9 mouse cellular contexts compared by ENCODE assay signal in the genomic region with DNA sequence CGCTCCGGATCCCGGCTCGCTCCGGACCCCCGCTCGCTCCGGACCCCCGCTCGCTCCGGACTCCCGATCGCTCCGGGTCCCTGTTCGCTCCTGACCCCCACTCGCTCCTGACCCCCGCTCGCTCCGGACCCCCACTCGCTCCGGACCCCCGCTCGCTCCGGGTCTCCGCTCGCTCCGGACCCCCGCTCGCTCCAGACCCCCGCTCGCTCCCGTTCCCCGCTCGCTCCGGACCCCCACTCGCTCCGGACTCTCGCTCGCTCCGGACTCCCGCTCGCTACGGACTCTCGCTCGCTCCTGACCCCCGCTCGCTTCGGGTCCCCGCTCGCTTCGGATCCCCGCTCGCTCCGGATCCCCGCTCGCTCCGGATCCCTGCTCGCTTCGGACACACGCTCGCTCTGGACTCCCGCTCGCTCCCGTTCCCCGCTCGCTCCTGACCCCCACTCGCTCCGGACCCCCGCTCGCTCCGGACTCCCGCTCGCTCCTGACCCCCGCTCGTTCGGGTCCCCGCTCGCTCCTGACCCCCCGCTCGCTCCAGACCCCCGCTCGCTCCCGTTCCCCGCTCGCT. TPM values are rescaled to one million over a fixed set of nuclear protein-coding genes. Genes with fewer than 3 reads are reported as not detected.
A peak's percentile ranks its signal among the peaks of the same experiment; 100 is the strongest.
DNase-seq lines count a peak whose midpoint lies in the region; ATAC-seq and TF ChIP-seq lines count a peak whose summit lies in the region.
"Not testable (repeated sequence)": the region's sequence is repeated elsewhere in the genome, so short reads cannot be mapped to it uniquely, and the experiment has no call there.
"Had no signal": no experiment of that assay in that cellular context is flagged by ENCODE, and none has a peak within 500 bp of the region (broad histone marks: within the 10 kb centered on the region; RNA-seq: fewer than 3 reads in every experiment).

No protein-coding gene starts in this region.

- H3K4me2 ChIP-seq in heart, embryonic 11.5 days, result peak overlapping the region; percentile 81
- H3K4me2 ChIP-seq in hindbrain, embryonic 16.5 days (ENCODE audit: low read length), result peak overlapping the region; percentile 98
- 0 out of 2 replicates have a peak overlapping the region, but pooled peaks have one; percentile 6 for H3K4me2 ChIP-seq in liver, embryonic 14.5 days (ENCODE audit: low read depth)
- H3K4me2 ChIP-seq in midbrain, embryonic 14.5 days (ENCODE audit: low read length), result peak overlapping the region; percentile 96

- TF ChIP-seq EP300 in liver, embryonic 14.5 days (IDR thresholded peaks at IDR 0.05; ENCODE audit: low read depth), result not testable (repeated sequence)

- not testable (repeated sequence) for H3K27ac ChIP-seq in forebrain, embryonic 10.5 days; heart, embryonic 11.5 days (ENCODE audit: low read depth, low read length); hindbrain, embryonic 16.5 days (ENCODE audit: low read depth, low read length); liver, embryonic 14.5 days; midbrain, embryonic 14.5 days (replicated peaks; ENCODE audit: low read depth, low read length); small intestine, adult 2 months (ENCODE audit: insufficient read depth, low read depth, low read length)

- TF ChIP-seq CTCF in brain, embryonic 14.5 days (IDR thresholded peaks at IDR 0.05; ENCODE audit: borderline replicate concordance, extremely low read depth, insufficient read depth, insufficient read length); liver, embryonic 14.5 days (IDR thresholded peaks at IDR 0.05; ENCODE audit: low read depth); small intestine, adult 2 months (IDR thresholded peaks at IDR 0.05; ENCODE audit: extremely low read depth, insufficient read length, insufficient replicate concordance, low read depth, low read length): not testable (repeated sequence)

- H3K4me1 ChIP-seq in forebrain, embryonic 10.5 days, result peaks cover 22% of the 10 kb centered on the region
- H3K4me1 ChIP-seq in heart, embryonic 11.5 days (ENCODE audit: control insufficient read depth, insufficient read depth, low read length); hindbrain, embryonic 16.5 days (ENCODE audit: control insufficient read depth, insufficient read depth, low read depth, low read length); liver, embryonic 14.5 days (replicated peaks; ENCODE audit: control insufficient read depth in 2 of 2, insufficient read depth in 2 of 2, low read length in 1 of 2); midbrain, embryonic 14.5 days (ENCODE audit: control insufficient read depth, insufficient read depth, low read length); small intestine, adult 2 months (ENCODE audit: control insufficient read depth, insufficient read depth, insufficient read length, low read length): not testable (repeated sequence)

- 1% methylated on average over 79 of the region's 85 CpGs for WGBS in forebrain, embryonic 10.5 days
- whole genome bisulfite sequencing in heart, embryonic 11.5 days (ENCODE audit: insufficient replicate concordance), result 6% methylated on average over 79 of the region's 85 CpGs
- WGBS in hindbrain, embryonic 16.5 days, result under 1% methylated on average over 74 of the region's 85 CpGs
- 2% methylated on average over 80 of the region's 85 CpGs for WGBS in liver, embryonic 14.5 days (ENCODE audit: insufficient replicate concordance)
- 1% methylated on average over 84 of the region's 85 CpGs for WGBS in midbrain, embryonic 14.5 days
- WGBS in small intestine, adult 2 months, result 6% methylated on average over 77 of the region's 85 CpGs

- not testable (repeated sequence) for H3K9me3 ChIP-seq in forebrain, embryonic 10.5 days; heart, embryonic 11.5 days (replicated peaks; ENCODE audit: control insufficient read depth, low read length); hindbrain, embryonic 16.5 days (ENCODE audit: control insufficient read depth, low read length); liver, embryonic 14.5 days (ENCODE audit: control insufficient read depth, low read length); midbrain, embryonic 14.5 days (ENCODE audit: control insufficient read depth, low read length)

- not testable (repeated sequence) for ATAC-seq in heart, embryonic 11.5 days (replicated peaks; ENCODE audit: insufficient number of reproducible peaks, low FRiP score, low TSS enrichment); hindbrain, embryonic 16.5 days; liver, embryonic 14.5 days (ENCODE audit: insufficient read depth); midbrain, embryonic 14.5 days (ENCODE audit: low FRiP score, low TSS enrichment)

- peak; percentile 48 for DNase-seq in brain, embryonic 14.5 days (ENCODE audit: low read depth)
- not testable (repeated sequence) for DNase-seq in forebrain, embryonic 10.5 days (ENCODE audit: extremely low spot score, low spot score); liver, embryonic 14.5 days (ENCODE audit: low read depth in 3 of 3, low spot score in 3 of 3)
- DNase-seq in kidney, postnatal 4 days, result peak; percentile 48 to 54
- DNase-seq in midbrain, embryonic 14.5 days, result peak; percentile 42

- TF ChIP-seq POLR2A in brain, embryonic 14.5 days (IDR thresholded peaks at IDR 0.05; ENCODE audit: borderline replicate concordance, extremely low read depth, insufficient read depth, insufficient read length, poor library complexity, severe bottlenecking); small intestine, adult 2 months (IDR thresholded peaks at IDR 0.05; ENCODE audit: low read depth, low read length): not testable (repeated sequence)

- peak overlapping the region; percentile 60 for H3K4me3 ChIP-seq in forebrain, embryonic 10.5 days
- peak overlapping the region; percentile 53 for H3K4me3 ChIP-seq in heart, embryonic 11.5 days (ENCODE audit: low read depth, low read length)
- H3K4me3 ChIP-seq in hindbrain, embryonic 16.5 days (ENCODE audit: low read length), result peak overlapping the region; percentile 55
- peak overlapping the region in 1 of 2 experiments; percentile 6; a peak in 1 of 4 replicates for H3K4me3 ChIP-seq in liver, embryonic 14.5 days (ENCODE audit: insufficient read depth in 1 of 2, low read depth in 2 of 2, low read length in 2 of 2)
- peak overlapping the region; percentile 45 for H3K4me3 ChIP-seq in midbrain, embryonic 14.5 days (replicated peaks; ENCODE audit: low read depth, low read length)
- 0 out of 2 replicates have a peak overlapping the region, but pooled peaks have one; percentile 25 for H3K4me3 ChIP-seq in small intestine, adult 2 months (ENCODE audit: low read depth, low read length)

- H3K27me3 ChIP-seq in forebrain, embryonic 10.5 days (ENCODE audit: poor library complexity, severe bottlenecking), result peaks cover 96% of the 10 kb centered on the region
- H3K27me3 ChIP-seq in heart, embryonic 11.5 days (ENCODE audit: control insufficient read depth, insufficient read depth, low read length), result peaks cover 20% of the 10 kb centered on the region
- H3K27me3 ChIP-seq in hindbrain, embryonic 16.5 days (replicated peaks; ENCODE audit: control insufficient read depth, insufficient read depth, low read length), result peaks cover 31% of the 10 kb centered on the region
- H3K27me3 ChIP-seq in liver, embryonic 14.5 days (ENCODE audit: control insufficient read depth, insufficient read depth, low read length), result peaks cover 64% of the 10 kb centered on the region
- peaks cover 49% of the 10 kb centered on the region for H3K27me3 ChIP-seq in midbrain, embryonic 14.5 days (ENCODE audit: control insufficient read depth, insufficient read depth, low read length)
- peaks cover 44% of the 10 kb centered on the region for H3K27me3 ChIP-seq in small intestine, adult 2 months (ENCODE audit: control insufficient read depth, insufficient read depth, low read length)

- H3K36me3 ChIP-seq in forebrain, embryonic 10.5 days (replicated peaks); heart, embryonic 11.5 days (ENCODE audit: control insufficient read depth, insufficient read depth, low read length); hindbrain, embryonic 16.5 days (ENCODE audit: control insufficient read depth, insufficient read depth, low read length); liver, embryonic 14.5 days (replicated peaks; ENCODE audit: control insufficient read depth, insufficient read depth, low read depth); midbrain, embryonic 14.5 days (ENCODE audit: control insufficient read depth, insufficient read depth, low read length); small intestine, adult 2 months (ENCODE audit: control insufficient read depth, insufficient read depth, low read length): not testable (repeated sequence)

- not testable (repeated sequence) for H3K9ac ChIP-seq in heart, embryonic 11.5 days (ENCODE audit: low read depth, low read length); liver, embryonic 14.5 days (replicated peaks)
- peak overlapping the region; percentile 54; the same call in 1 of the 2 replicates for H3K9ac ChIP-seq in hindbrain, embryonic 16.5 days (ENCODE audit: low read depth, low read length)
- H3K9ac ChIP-seq in midbrain, embryonic 14.5 days (replicated peaks; ENCODE audit: low read length), result peak overlapping the region; percentile 42

RNA-seq across cellular contexts. Expression of a gene that starts 20.1 kb away (rescaled TPM):
- 1.1 and 1.5 TPM in 2 replicates for polyA plus RNA-seq in brain, embryonic 14.5 days (2012; rRNA removed)
- 0.23 and 0.31 TPM in 2 replicates for polyA plus RNA-seq in forebrain, embryonic 10.5 days (2016; fragmentation: Nextera tagmentation; extraction: Ambion mirVana)
- 174 and 220 TPM in 2 replicates for polyA plus RNA-seq in heart, embryonic 11.5 days (2014; fragmentation: Nextera tagmentation; extraction: Ambion mirVana)
- 1.4 and 3.3 TPM in 2 replicates for polyA plus RNA-seq in hindbrain, embryonic 16.5 days (2015; fragmentation: Nextera tagmentation; extraction: Ambion mirVana)
- polyA plus RNA-seq in liver, embryonic 14.5 days (2012; rRNA removed), result 0.21 and 0.45 TPM in 2 replicates
- 0.57 and 0.95 TPM in 2 replicates for polyA plus RNA-seq in liver, embryonic 14.5 days (2014; fragmentation: Nextera tagmentation; extraction: Ambion mirVana)
- polyA plus RNA-seq in midbrain, embryonic 14.5 days (2014; fragmentation: Nextera tagmentation; extraction: Ambion mirVana), result 0.32 and 0.84 TPM in 2 replicates
- polyA plus RNA-seq in small intestine, adult 2 months (2012; rRNA removed), result 1.0 and 1.7 TPM in 2 replicates
- polyA plus RNA-seq: erythroblast, embryonic 14.5 days had no signal

RNA-seq across cellular contexts. Expression of a gene that starts 20.7 kb away (rescaled TPM):
- 0.57 and 1.0 TPM in 2 replicates for polyA plus RNA-seq in brain, embryonic 14.5 days (2012; rRNA removed)
- 0.31 and 0.38 TPM in 2 replicates for polyA plus RNA-seq in forebrain, embryonic 10.5 days (2016; fragmentation: Nextera tagmentation; extraction: Ambion mirVana)
- 0.68 and 1.4 TPM in 2 replicates for polyA plus RNA-seq in heart, embryonic 11.5 days (2014; fragmentation: Nextera tagmentation; extraction: Ambion mirVana)
- 1.3 and 1.9 TPM in 2 replicates for polyA plus RNA-seq in hindbrain, embryonic 16.5 days (2015; fragmentation: Nextera tagmentation; extraction: Ambion mirVana)
- polyA plus RNA-seq in liver, embryonic 14.5 days (2012; rRNA removed), result 0.31 and 0.54 TPM in 2 replicates
- 0.81 and 0.84 TPM in 2 replicates for polyA plus RNA-seq in liver, embryonic 14.5 days (2014; fragmentation: Nextera tagmentation; extraction: Ambion mirVana)
- 0.98 and 2.6 TPM in 2 replicates for polyA plus RNA-seq in midbrain, embryonic 14.5 days (2014; fragmentation: Nextera tagmentation; extraction: Ambion mirVana)
- 0.34 and 0.95 TPM in 2 replicates for polyA plus RNA-seq in small intestine, adult 2 months (2012; rRNA removed)

RNA-seq across cellular contexts. Expression of a gene that starts 22.3 kb away (rescaled TPM):
- 59.1 and 92.3 TPM in 2 replicates for polyA plus RNA-seq in brain, embryonic 14.5 days (2012; rRNA removed)
- polyA plus RNA-seq in forebrain, embryonic 10.5 days (2016; fragmentation: Nextera tagmentation; extraction: Ambion mirVana), result 49.8 and 52.1 TPM in 2 replicates
- 16.7 and 22.9 TPM in 2 replicates for polyA plus RNA-seq in heart, embryonic 11.5 days (2014; fragmentation: Nextera tagmentation; extraction: Ambion mirVana)
- polyA plus RNA-seq in hindbrain, embryonic 16.5 days (2015; fragmentation: Nextera tagmentation; extraction: Ambion mirVana), result 30.3 and 31.1 TPM in 2 replicates
- 26.1 and 27.2 TPM in 2 replicates for polyA plus RNA-seq in liver, embryonic 14.5 days (2012; rRNA removed)
- 11.9 and 13.8 TPM in 2 replicates for polyA plus RNA-seq in liver, embryonic 14.5 days (2014; fragmentation: Nextera tagmentation; extraction: Ambion mirVana)
- polyA plus RNA-seq in midbrain, embryonic 14.5 days (2014; fragmentation: Nextera tagmentation; extraction: Ambion mirVana), result 24.8 and 28.0 TPM in 2 replicates
- polyA plus RNA-seq in small intestine, adult 2 months (2012; rRNA removed), result 20.7 and 27.1 TPM in 2 replicates

RNA-seq across cellular contexts. Expression of a gene that starts 38.5 kb away (rescaled TPM):
- polyA plus RNA-seq in brain, embryonic 14.5 days (2012; rRNA removed), result 0.03 TPM in 1 of 2 replicates, not detected in the other
- polyA plus RNA-seq in forebrain, embryonic 10.5 days (2016; fragmentation: Nextera tagmentation; extraction: Ambion mirVana), result 0.18 and 0.22 TPM in 2 replicates
- 0.10 TPM in 1 of 2 replicates, not detected in the other for polyA plus RNA-seq in heart, embryonic 11.5 days (2014; fragmentation: Nextera tagmentation; extraction: Ambion mirVana)
- 0.51 and 0.99 TPM in 2 replicates for polyA plus RNA-seq in hindbrain, embryonic 16.5 days (2015; fragmentation: Nextera tagmentation; extraction: Ambion mirVana)
- 0.07 and 0.09 TPM in 2 replicates for polyA plus RNA-seq in liver, embryonic 14.5 days (2012; rRNA removed)
- polyA plus RNA-seq in liver, embryonic 14.5 days (2014; fragmentation: Nextera tagmentation; extraction: Ambion mirVana), result 0.04 and 0.18 TPM in 2 replicates
- polyA plus RNA-seq in midbrain, embryonic 14.5 days (2014; fragmentation: Nextera tagmentation; extraction: Ambion mirVana), result 0.30 and 0.38 TPM in 2 replicates
- polyA plus RNA-seq in small intestine, adult 2 months (2012; rRNA removed), result 0.13 TPM in 1 of 2 replicates, not detected in the other

RNA-seq across cellular contexts. Expression of a gene that starts 40.1 kb away (rescaled TPM):
- 9.5 and 9.7 TPM in 2 replicates for polyA plus RNA-seq in brain, embryonic 14.5 days (2012; rRNA removed)
- 15.3 and 18.0 TPM in 2 replicates for polyA plus RNA-seq in forebrain, embryonic 10.5 days (2016; fragmentation: Nextera tagmentation; extraction: Ambion mirVana)
- polyA plus RNA-seq in heart, embryonic 11.5 days (2014; fragmentation: Nextera tagmentation; extraction: Ambion mirVana), result 15.3 and 16.4 TPM in 2 replicates
- polyA plus RNA-seq in hindbrain, embryonic 16.5 days (2015; fragmentation: Nextera tagmentation; extraction: Ambion mirVana), result 11.9 and 12.9 TPM in 2 replicates
- polyA plus RNA-seq in liver, embryonic 14.5 days (2012; rRNA removed), result 2.8 and 3.5 TPM in 2 replicates
- polyA plus RNA-seq in liver, embryonic 14.5 days (2014; fragmentation: Nextera tagmentation; extraction: Ambion mirVana), result 5.8 and 6.8 TPM in 2 replicates
- 11.4 and 17.2 TPM in 2 replicates for polyA plus RNA-seq in midbrain, embryonic 14.5 days (2014; fragmentation: Nextera tagmentation; extraction: Ambion mirVana)
- 6.8 and 10.2 TPM in 2 replicates for polyA plus RNA-seq in small intestine, adult 2 months (2012; rRNA removed)

Comparison
In these comparisons a context has a peak if more than half of its experiments do, and no peak if none do; other contexts are left out.
1. H3K4me2 ChIP-seq: peak in every context shown above with its lines; median percentile 98 in hindbrain, embryonic 16.5 days; 96 in midbrain, embryonic 14.5 days; 81 in heart, embryonic 11.5 days; 6 in liver, embryonic 14.5 days.
2. RNA of a gene that starts 20.1 kb away (polyA plus RNA-seq): 174 to 220 TPM in heart, embryonic 11.5 days; 1.1 to 1.5 TPM in brain, embryonic 14.5 days, 1.4 to 3.3 TPM in hindbrain, embryonic 16.5 days, 1.0 to 1.7 TPM in small intestine, adult 2 months, 0.21 to 0.95 TPM in liver, embryonic 14.5 days, 0.32 to 0.84 TPM in midbrain, embryonic 14.5 days and 0.23 to 0.31 TPM in forebrain, embryonic 10.5 days; every median in the first group is over 10 times any median in the second.